Mouse (Mus musculus) liver, adult 2 months (tissue): ENCODE measurements around the gene Gm26602.

Experiments
- CTCF ChIP-seq: fragments of 200-500 bp; IDR thresholded peaks from 2 replicates; pipeline ENCODE4 v1.5.1; 2011; ENCODE audit warnings: low read depth, low read length, control low read depth
- POLR2A ChIP-seq: fragments of 200-500 bp; IDR thresholded peaks from 2 replicates; pipeline ENCODE4 v1.6.1; 2011; ENCODE audit warnings: low read length, control low read depth; ENCODE audit not compliant: insufficient read depth; ENCODE audit errors: extremely low read depth

- TF ChIP-seq CTCF = no peak
- TF ChIP-seq POLR2A = no peak
Observed at GRCm38 (mm10) chr10:79949873-79950272, 39.2 kb downstream of the Gm26602 start.
